Mouse (Mus musculus) brain, embryonic 14.5 days (tissue): Measurements from ENCODE around the gene Mphosph9.

Experiments
- CTCF ChIP-seq: fragments of 200-500 bp; IDR thresholded peaks from 2 replicates; pipeline ENCODE4 v1.5.1; 2012; ENCODE audit warnings: inconsistent platforms, mild to moderate bottlenecking, moderate library complexity, borderline replicate concordance; ENCODE audit not compliant: insufficient read depth, insufficient read length; ENCODE audit errors: extremely low read depth
- POLR2A ChIP-seq: fragments of 200-500 bp; IDR thresholded peaks from 2 replicates; pipeline ENCODE4 v1.6.1; 2012; ENCODE audit warnings: mild to moderate bottlenecking, inconsistent platforms, borderline replicate concordance; ENCODE audit not compliant: poor library complexity, insufficient read depth, insufficient read length, severe bottlenecking; ENCODE audit errors: extremely low read depth

DNA sequence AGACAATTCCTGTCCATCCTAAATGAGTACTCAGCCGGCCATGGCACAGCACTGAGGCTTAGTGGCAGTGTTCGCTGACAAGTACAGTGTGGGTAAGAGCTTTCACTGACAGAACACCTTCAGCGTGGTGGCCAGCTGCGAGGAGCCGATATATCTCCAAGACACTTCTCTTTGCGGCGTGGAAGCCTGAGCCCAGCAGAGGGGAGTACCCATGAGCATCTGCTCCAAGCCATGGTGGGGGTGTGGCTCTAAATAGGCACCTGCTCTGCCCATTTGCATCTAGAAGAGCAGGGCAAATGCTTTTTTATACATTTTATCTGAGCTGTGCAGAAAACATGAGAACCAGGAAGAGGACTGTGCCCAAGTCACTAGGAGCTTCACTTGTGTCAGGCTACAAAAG is 101.9 kb downstream of the Mphosph9 start:
- no peak for TF ChIP-seq CTCF
- TF ChIP-seq POLR2A: no peak
